Mouse (Mus musculus) adrenal gland, adult 18-20 months (tissue): Measurements from ENCODE around the gene Plscr1. TPM values are rescaled to one million over a fixed set of nuclear protein-coding genes. Genes with fewer than 3 reads are reported as not detected.

Experiments
- DNase-seq, 2 experiments: peaks; one replicate each; pipeline ENCODE4 v3.0.0; 2021 to 2022; ENCODE audit warnings: low spot score in 2 of 2
- microRNA-seq, 2 experiments: library from miRNA; unstranded; fragments of <30 nt; microRNA quantifications; one replicate each; pipeline ENCODE4 v1.2.0; 2021; ENCODE audit warnings: borderline number of aligned reads in 2 of 2
- total RNA-seq, 2 experiments: library from RNA; stranded (reverse); gene quantifications; 1 replicate in 1 of 2; 2 replicates in 1 of 2; pipeline ENCODE4 v1.2.3; 2021

Plscr1 gene
- total RNA-seq, 2 experiments from 2014 or later = 7.2 to 11.5 TPM

GRCm38 (mm10) chr9:92298288-92298687 is 48.7 kb downstream of the Plscr1 start:
- DNase-seq = no peak

GRCm38 (mm10) chr9:92301213-92301612 is 51.7 kb downstream of the Plscr1 start:
- DNase-seq = no peak

DNA sequence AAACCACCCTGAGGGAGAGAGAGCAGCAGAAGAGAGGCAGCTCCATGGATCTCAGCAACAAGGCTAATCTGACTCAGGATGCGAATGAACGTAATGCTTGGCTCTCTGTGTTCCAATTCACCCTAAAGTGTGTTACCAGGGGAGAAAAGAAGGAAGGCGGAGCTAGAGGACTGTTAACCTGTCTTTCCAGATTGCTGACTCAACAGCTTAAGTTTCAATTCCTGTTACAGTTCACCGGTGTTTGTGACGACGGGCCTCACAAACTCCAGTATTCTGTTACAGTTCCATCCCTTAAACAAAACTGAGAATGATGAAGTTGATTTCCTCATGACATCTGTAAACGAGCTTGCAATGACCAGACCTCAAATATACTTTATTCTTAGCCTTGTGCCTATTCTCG is 55.5 kb downstream of the Plscr1 start:
- DNase-seq = no peak

DNA sequence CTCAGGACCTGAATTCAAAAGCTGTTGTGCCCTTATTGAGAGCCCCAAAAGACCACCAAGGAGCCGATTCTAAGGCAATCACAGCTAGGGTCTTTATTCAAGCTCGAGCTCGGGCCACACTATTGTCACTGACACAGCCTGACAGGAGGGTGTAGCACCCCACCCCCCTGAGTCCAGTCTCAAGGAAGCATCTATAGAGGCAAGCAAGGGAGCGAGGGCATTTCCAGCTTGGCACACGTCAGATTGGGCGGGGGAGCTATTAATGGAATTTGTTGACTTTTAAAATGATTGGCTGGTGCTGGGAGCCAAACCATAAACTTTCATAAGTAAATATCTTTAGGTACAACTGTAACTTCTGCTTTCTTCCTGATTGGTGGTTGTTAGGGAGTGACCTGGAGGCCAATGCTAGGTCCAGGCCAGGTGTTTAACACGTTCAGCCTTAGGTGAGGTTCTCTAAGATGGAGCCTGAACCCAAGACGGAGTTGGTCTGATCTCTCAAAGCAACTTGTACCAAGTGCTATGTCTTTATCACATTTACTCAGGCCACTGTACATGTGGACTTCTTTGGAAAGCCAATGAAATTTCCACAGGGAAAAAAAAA is 56.2 kb downstream of the Plscr1 start:
- DNase-seq = no peak

DNA sequence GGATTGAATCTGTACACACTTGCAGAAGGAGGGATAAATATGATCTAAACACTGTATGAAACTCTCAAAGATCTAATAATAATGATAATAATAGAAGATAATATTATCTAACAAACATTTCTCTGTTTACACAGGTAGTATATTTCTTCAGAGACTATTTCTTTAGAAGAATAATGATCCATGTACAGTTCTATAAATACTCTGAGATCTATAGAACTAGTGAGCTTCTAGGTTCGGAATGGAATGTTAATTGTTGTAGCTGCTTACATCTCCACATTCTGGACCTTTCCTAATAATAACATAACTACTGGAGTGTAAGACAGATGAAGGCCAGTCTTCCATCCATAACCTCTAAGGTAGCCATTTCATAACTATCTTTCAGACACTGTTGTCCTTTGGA is 59.5 kb downstream of the Plscr1 start, which contains the start of gene 1700057G04Rik:
TSS of gene 1700057G04Rik (plus strand) at position 301 of the 400 bp plus-strand sequence.
- DNase-seq = no peak

DNA sequence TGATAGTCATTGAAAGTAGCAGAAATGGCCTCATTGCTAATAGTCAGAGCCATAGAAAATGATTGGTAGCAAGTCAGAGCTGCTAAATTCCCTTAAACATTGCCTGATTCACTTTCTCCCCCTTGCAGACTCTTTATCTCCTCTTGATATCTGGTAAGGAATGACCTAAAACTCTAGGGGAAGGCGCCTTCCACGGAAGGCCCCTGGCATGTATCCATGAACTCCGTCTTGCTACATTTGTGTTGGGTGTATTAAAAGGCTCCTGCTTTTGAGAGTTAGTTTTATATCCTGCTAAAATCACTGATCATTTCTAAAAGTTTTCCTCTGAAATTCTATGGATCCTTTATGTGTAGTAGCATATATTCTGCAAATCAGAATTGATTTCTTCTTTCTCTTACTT is 67.2 kb downstream of the Plscr1 start:
- DNase-seq = no peak

Small RNAs within 50 kb of the gene (microRNA-seq; reads per million reads assigned to microRNA genes)
- gene Mir6386 = 0 reads per million in 2 experiments

Other genes with a start within 250 kb of the Plscr1 start
- gene Plscr5, start 56.8 kb upstream of the Plscr1 start, total RNA-seq = not detected
- 10 to 100 TPM; 15.5 to 18.1 TPM for gene Plscr2, start 25.9 kb downstream of the Plscr1 start, total RNA-seq
- not detected for gene 1700057G04Rik, start 59.6 kb downstream of the Plscr1 start, total RNA-seq
- 10 to 100 TPM; 12.2 to 13.3 TPM for gene Plscr4, start 207.6 kb downstream of the Plscr1 start, total RNA-seq